Mouse (Mus musculus) adrenal gland, adult (tissue): ENCODE data around the gene Zdhhc8.
A peak's percentile ranks its signal among the peaks of the same experiment; 100 is the strongest.
"Not testable (repeated sequence)": the region's sequence is repeated elsewhere in the genome, so short reads cannot be mapped to it uniquely, and the experiment has no call there.

Source experiments
- DNase-seq, 2 experiments: peaks; one replicate each; pipeline ENCODE4 v3.0.0; 2022 to 2023; ENCODE audit warnings: low spot score in 1 of 2; ENCODE audit not compliant: inconsistent age in 2 of 2

Zdhhc8 gene

GRCm38 (mm10) chr16:18198365-18199098 is 36.4 kb downstream of the Zdhhc8 start:
- DNase-seq = no peak

GRCm38 (mm10) chr16:18197881-18198280 is 37.1 kb downstream of the Zdhhc8 start:
- DNase-seq = no peak

GRCm38 (mm10) chr16:18195561-18195960 is 39.4 kb downstream of the Zdhhc8 start:
- DNase-seq = not testable (repeated sequence)

- DNase-seq = no peak
Measured at GRCm38 (mm10) chr16:18195068-18195467, 39.9 kb downstream of the Zdhhc8 start.

GRCm38 (mm10) chr16:18194208-18194985 is 40.5 kb downstream of the Zdhhc8 start:
- DNase-seq = no peak

GRCm38 (mm10) chr16:18191006-18191405 is 43.9 kb downstream of the Zdhhc8 start:
- DNase-seq = no peak

- no peak for DNase-seq
Measured at GRCm38 (mm10) chr16:18187221-18187620, 47.7 kb downstream of the Zdhhc8 start.

- no peak for DNase-seq
Measured at GRCm38 (mm10) chr16:18186798-18187197, 48.1 kb downstream of the Zdhhc8 start.

- no peak for DNase-seq
Measured at GRCm38 (mm10) chr16:18185715-18186449, 49.1 kb downstream of the Zdhhc8 start.

- no peak for DNase-seq
Measured at GRCm38 (mm10) chr16:18182766-18183165, 52.2 kb downstream of the Zdhhc8 start.

- no peak for DNase-seq
Measured at GRCm38 (mm10) chr16:18181398-18181797, 53.5 kb downstream of the Zdhhc8 start.

- DNase-seq = no peak
Measured at GRCm38 (mm10) chr16:18179591-18179990, 55.3 kb downstream of the Zdhhc8 start.

GRCm38 (mm10) chr16:18176758-18177157 is 58.2 kb downstream of the Zdhhc8 start:
- DNase-seq = peak in 1 of 2 experiments; percentile 50

GRCm38 (mm10) chr16:18175817-18176541 is 59.0 kb downstream of the Zdhhc8 start:
- no peak for DNase-seq

- DNase-seq = no peak
Measured at GRCm38 (mm10) chr16:18173788-18174187, 61.1 kb downstream of the Zdhhc8 start.

- no peak for DNase-seq
Measured at GRCm38 (mm10) chr16:18173231-18173630, 61.7 kb downstream of the Zdhhc8 start.

- peak; percentile 68 to 91 for DNase-seq
Measured at GRCm38 (mm10) chr16:18172266-18172855, 62.6 kb downstream of the Zdhhc8 start.
